Mouse (Mus musculus) midbrain, embryonic 14.5 days (tissue): Measurements from ENCODE around the gene Ccar1. TPM values are rescaled to one million over a fixed set of nuclear protein-coding genes. Genes with fewer than 3 reads are reported as not detected.
"Not testable (repeated sequence)": the region's sequence is repeated elsewhere in the genome, so short reads cannot be mapped to it uniquely, and the experiment has no call there.

ENCODE experiments used
- ATAC-seq: fragments of 200-750 bp; cut with Nextera tagmentation; 2 replicates; pipeline ENCODE4 v1.8.0; 2017; ENCODE audit warnings: moderate number of reproducible peaks, moderate library complexity; ENCODE audit not compliant: low FRiP score, low TSS enrichment
- DNase-seq: peaks from one replicate; pipeline ENCODE4 v3.0.0-alpha.2; 2015
- H3K27ac ChIP-seq: fragments of 300-500 bp; sonication (generic); replicated peaks from 2 replicates; pipeline ENCODE4 v1.5.1; 2014; ENCODE audit warnings: mild to moderate bottlenecking, low read depth, low read length, moderate library complexity
- H3K27me3 ChIP-seq: fragments of 300-500 bp; sonication (generic); 2 replicates; pipeline ENCODE4 v1.6.1; 2014; ENCODE audit warnings: low read length, control low read depth, mixed read lengths; ENCODE audit not compliant: control insufficient read depth, insufficient read depth
- H3K36me3 ChIP-seq: fragments of 300-500 bp; sonication (generic); 2 replicates; pipeline ENCODE4 v1.6.1; 2014; ENCODE audit warnings: low read length, control low read depth; ENCODE audit not compliant: control insufficient read depth, insufficient read depth
- H3K4me1 ChIP-seq: fragments of 300-500 bp; sonication (generic); 2 replicates; pipeline ENCODE4 v1.6.1; 2014; ENCODE audit warnings: mild to moderate bottlenecking, antibody characterized with exemption, low read length, control low read depth; ENCODE audit not compliant: control insufficient read depth, insufficient read depth
- H3K4me2 ChIP-seq: fragments of 300-500 bp; sonication (generic); 2 replicates; pipeline ENCODE4 v1.6.1; 2014; ENCODE audit warnings: mild to moderate bottlenecking, low read length, moderate library complexity
- H3K4me3 ChIP-seq: fragments of 300-500 bp; sonication (generic); replicated peaks from 2 replicates; pipeline ENCODE4 v1.5.1; 2014; ENCODE audit warnings: low read depth, low read length
- H3K9ac ChIP-seq: fragments of 300-500 bp; sonication (generic); replicated peaks from 2 replicates; pipeline ENCODE4 v1.6.1; 2014; ENCODE audit warnings: mild to moderate bottlenecking, low read length, moderate library complexity
- H3K9me3 ChIP-seq: fragments of 300-500 bp; sonication (generic); 2 replicates; pipeline ENCODE4 v1.6.1; 2016; ENCODE audit warnings: low read length, control low read depth, mixed read lengths; ENCODE audit not compliant: control insufficient read depth
- WGBS: fragments of 180-500 bp; shearing (Covaris S2); extraction: QIAGEN DNeasy Blood & Tissue Kit; methylation state at CpG from one replicate; pipeline ENCODE4 v1.1.7; 2014; 5-methylcytosine and 5-hydroxymethylcytosine counted together
- polyA plus RNA-seq: library from polyadenylated mRNA; unstranded; fragments of >200 nt; fragmentation: Nextera tagmentation; extraction: Ambion mirVana; gene quantifications from 2 replicates; pipeline ENCODE4 v1.2.1, GENCODE M21; 2014

The Ccar1 gene
- polyA plus RNA-seq, 1 experiment from 2014 or later = 116 TPM

GRCm38 (mm10) chr10:62739961-62740737 is 51.9 kb downstream of the Ccar1 start:
- H3K36me3 ChIP-seq = peaks cover 37% of the 10 kb centered on the region
- ATAC-seq (no peak), DNase-seq (peak; percentile 65)
- no peak overlapping the region for H3K9ac ChIP-seq
- H3K4me1 ChIP-seq = no peaks in the 10 kb centered on the region
- H3K27me3 ChIP-seq = no peaks in the 10 kb centered on the region
- 62% methylated on average over 4 of the region's 4 CpGs for WGBS
- H3K4me3 ChIP-seq = no peak overlapping the region
- no peak overlapping the region for H3K4me2 ChIP-seq
- H3K9me3 ChIP-seq = no peaks in the 10 kb centered on the region
- H3K27ac ChIP-seq = peak overlapping the region; percentile 16; the same call in 1 of the 2 replicates

DNA sequence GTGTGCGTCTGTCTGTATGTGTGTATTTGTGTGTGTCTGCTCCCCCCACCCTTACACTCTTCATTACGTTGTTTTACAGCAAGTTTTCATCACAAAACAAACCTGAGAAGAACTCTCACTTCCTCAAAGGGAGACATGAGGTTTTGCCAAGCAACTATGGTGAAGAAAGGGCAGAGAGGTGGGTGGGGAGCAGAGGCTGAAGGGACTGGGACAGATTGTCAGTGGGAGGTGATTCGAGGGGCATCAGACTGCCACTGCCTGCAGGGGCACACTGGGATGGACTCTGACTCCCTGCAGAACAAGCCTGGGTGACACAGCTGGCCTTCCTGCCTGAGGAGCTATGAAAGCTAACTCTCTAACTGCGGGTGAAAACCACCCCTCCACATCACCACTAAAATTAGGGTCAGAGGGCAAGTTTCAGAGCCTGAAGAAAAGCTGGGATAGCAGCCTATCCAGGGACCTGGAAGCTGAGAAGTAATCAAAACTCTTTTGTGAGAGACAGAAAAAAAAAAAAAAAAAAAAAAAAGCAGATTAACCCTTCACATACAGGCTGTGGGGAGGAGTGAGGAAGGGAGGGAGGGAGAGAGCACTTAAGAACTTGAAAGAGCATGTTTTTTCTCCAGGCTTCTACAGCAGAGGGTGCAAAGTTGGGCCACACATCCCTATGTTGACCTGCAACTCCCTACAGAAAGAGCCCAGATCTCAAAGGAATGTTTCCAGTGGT is 55.0 kb downstream of the Ccar1 start:
- no peak for DNase-seq
- Histone ChIP-seq H3K9me3 (no peaks in the 10 kb centered on the region), H3K36me3 (peaks cover 16% of the 10 kb centered on the region), H3K4me2 (no peak overlapping the region), H3K27ac (no peak overlapping the region), H3K4me3 (no peak overlapping the region), H3K9ac (no peak overlapping the region), H3K4me1 (no peaks in the 10 kb centered on the region), H3K27me3 (no peaks in the 10 kb centered on the region)
- ATAC-seq = no peak
- 36% methylated on average over 4 of the region's 4 CpGs for WGBS

- H3K9me3 ChIP-seq = no peaks in the 10 kb centered on the region
- no peaks in the 10 kb centered on the region; the same call in 1 of the 2 replicates for H3K4me1 ChIP-seq
- no peak for ATAC-seq
- no peaks in the 10 kb centered on the region for H3K36me3 ChIP-seq
- no peak overlapping the region for H3K4me2 ChIP-seq
- H3K4me3 ChIP-seq = no peak overlapping the region
- no peaks in the 10 kb centered on the region for H3K27me3 ChIP-seq
- no peak overlapping the region for H3K9ac ChIP-seq
- no peak overlapping the region for H3K27ac ChIP-seq
- DNase-seq = no peak
- WGBS = 80% methylated on average over 10 of the region's 10 CpGs
These were observed 61.3 kb downstream of the Ccar1 start for GRCm38 (mm10) chr10:62730826-62731225.

DNA sequence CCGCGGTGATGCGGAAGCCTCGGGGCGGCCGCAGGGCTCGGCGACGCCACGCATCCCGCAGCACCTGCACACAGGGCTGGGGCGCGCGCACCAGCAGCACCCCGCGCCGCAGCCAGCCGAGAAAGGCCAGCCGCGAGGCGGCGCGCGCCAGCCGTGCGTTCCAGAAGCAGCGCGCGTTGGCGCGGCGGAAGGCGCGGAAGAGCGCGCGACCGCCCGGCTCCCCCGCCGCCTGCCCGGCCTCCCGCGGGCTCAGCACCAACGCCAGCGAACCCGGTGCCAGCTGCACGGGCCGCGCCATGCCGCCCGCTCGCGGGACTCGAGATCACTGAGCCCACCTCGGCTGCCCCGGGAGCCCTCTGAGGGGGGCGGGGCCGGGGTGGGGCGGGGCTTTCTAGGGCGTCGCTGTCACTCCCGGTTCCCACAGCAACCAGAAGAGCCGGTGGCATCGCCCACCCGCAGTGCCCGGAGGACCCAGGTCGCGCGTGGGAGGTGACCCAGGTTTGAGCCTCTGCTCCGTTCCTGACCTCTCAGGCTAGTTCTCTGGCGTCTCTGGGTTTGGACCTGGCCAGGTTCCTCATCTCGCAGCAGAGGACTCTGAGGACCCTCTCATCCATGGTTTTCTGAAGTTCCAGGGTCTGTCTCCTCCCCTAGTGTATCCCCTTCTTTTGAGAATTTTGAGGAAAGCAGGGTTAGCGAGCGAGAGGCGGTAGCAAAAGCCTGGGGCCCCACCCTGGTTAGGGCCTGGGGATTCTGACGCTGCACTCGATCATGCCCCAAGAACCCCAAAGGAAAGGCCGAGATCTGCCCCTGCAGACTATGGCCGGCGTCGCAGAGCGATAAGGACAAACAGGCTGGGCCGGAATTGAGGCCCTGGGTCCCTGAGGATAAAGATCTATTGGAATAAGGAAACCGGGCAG is 66.1 kb downstream of the Ccar1 start, which contains the start of gene Stox1:
Gene Stox1, minus strand, starts transcription at position 358 of the 917 bp plus-strand sequence.
- H3K36me3 ChIP-seq = no peaks in the 10 kb centered on the region
- no peaks in the 10 kb centered on the region; the same call in 1 of the 2 replicates for H3K27me3 ChIP-seq
- no peaks in the 10 kb centered on the region for H3K9me3 ChIP-seq
- H3K27ac ChIP-seq = peak within 1 kb of the TSS; percentile 63; the same call in 1 of the 2 replicates
- peak within 1 kb of the TSS; percentile 68 for H3K9ac ChIP-seq
- ATAC-seq (peak; percentile 88), DNase-seq (peak; percentile 92)
- H3K4me3 ChIP-seq = peak within 1 kb of the TSS; percentile 64
- under 1% methylated on average over 85 of the region's 85 CpGs for WGBS
- peak within 1 kb of the TSS; percentile 85 for H3K4me2 ChIP-seq
- H3K4me1 ChIP-seq = no peaks in the 10 kb centered on the region; the same call in 1 of the 2 replicates

DNA sequence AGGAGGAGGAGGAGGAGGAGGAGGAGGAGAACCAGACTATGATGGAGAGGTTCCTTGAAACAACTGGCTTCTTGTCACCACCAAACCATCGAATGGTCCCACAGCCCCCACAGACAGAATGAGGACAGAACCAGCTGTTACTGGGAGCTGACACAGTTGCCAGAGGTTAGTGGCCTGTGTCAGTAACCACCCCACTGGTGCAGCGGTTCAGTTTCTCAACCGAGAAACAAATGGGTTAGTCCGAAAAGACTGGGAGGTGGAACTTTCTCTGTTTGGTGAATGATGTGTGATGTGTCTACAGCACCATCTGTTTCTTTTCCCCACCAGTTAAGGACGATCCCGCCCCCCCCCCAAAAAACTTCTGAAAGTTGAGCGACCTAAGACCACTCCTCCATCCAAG is 67.2 kb downstream of the Ccar1 start:
- ATAC-seq (no peak), DNase-seq (no peak)
- H3K4me2 ChIP-seq = peak overlapping the region; percentile 85
- no peaks in the 10 kb centered on the region; the same call in 1 of the 2 replicates for H3K27me3 ChIP-seq
- 31% methylated on average over 7 of the region's 7 CpGs for WGBS
- H3K36me3 ChIP-seq = no peaks in the 10 kb centered on the region
- H3K4me3 ChIP-seq = peak overlapping the region; percentile 64
- H3K27ac ChIP-seq = no peak overlapping the region
- H3K4me1 ChIP-seq = no peaks in the 10 kb centered on the region; the same call in 1 of the 2 replicates
- H3K9me3 ChIP-seq = no peaks in the 10 kb centered on the region
- H3K9ac ChIP-seq = no peak overlapping the region

DNA sequence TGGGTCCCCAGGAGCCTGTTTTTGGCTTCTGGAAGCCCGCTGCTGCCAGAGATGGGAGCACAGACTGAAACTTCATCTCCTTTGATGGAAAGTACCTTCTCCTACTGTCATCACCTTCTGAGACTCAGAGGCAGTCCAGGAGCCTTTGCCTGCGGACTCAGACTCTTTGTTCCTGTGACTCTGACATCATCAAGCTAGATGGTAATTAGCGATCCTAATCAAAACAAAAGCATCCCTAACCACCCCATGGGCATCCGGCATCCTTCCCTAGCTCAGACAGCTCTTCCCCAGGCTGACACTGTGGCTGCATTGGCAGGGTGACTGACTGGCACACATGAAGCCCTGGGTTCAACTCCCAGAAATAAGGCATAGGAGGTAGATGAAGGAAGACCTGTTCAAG is 69.4 kb downstream of the Ccar1 start:
- ATAC-seq (no peak), DNase-seq (no peak)
- no peaks in the 10 kb centered on the region; the same call in 1 of the 2 replicates for H3K4me1 ChIP-seq
- H3K27ac ChIP-seq = no peak overlapping the region
- H3K4me3 ChIP-seq = no peak overlapping the region
- no peaks in the 10 kb centered on the region for H3K36me3 ChIP-seq
- no peaks in the 10 kb centered on the region; the same call in 1 of the 2 replicates for H3K27me3 ChIP-seq
- no peak overlapping the region for H3K4me2 ChIP-seq
- no peak overlapping the region for H3K9ac ChIP-seq
- WGBS = 40% methylated on average over 4 of the region's 4 CpGs
- H3K9me3 ChIP-seq = no peaks in the 10 kb centered on the region

GRCm38 (mm10) chr10:62720574-62720973 is 71.5 kb downstream of the Ccar1 start:
- not testable (repeated sequence) for ATAC-seq, H3K4me1 ChIP-seq, H3K27ac ChIP-seq, H3K4me3 ChIP-seq, H3K4me2 ChIP-seq, H3K9ac ChIP-seq, H3K36me3 ChIP-seq, H3K27me3 ChIP-seq, DNase-seq, H3K9me3 ChIP-seq
- 92% methylated on average over 7 of the region's 8 CpGs for WGBS

DNA sequence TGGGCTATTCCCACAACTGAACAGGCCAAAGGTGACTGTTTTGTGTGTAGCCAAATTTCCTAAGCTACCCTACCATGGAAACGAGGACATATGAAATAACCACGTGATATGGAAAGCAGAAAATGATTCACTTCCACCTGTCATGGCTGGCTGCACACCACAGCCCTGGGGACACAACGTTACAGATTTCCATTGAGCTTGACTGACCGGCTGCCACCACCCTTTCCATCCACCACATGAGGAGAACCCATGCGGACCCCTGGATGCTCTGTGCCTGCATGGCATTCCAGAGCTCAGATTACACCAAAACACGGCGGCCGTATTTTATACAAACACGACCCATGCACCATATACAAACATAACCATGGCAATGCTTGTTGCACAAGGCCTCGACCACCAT is 78.6 kb downstream of the Ccar1 start:
- 77% methylated on average over 10 of the region's 10 CpGs for WGBS
- Histone ChIP-seq H3K9ac (no peak overlapping the region), H3K36me3 (no peaks in the 10 kb centered on the region), H3K4me1 (no peaks in the 10 kb centered on the region), H3K4me2 (no peak overlapping the region), H3K4me3 (no peak overlapping the region), H3K27ac (no peak overlapping the region), H3K9me3 (no peaks in the 10 kb centered on the region), H3K27me3 (no peaks in the 10 kb centered on the region)
- DNase-seq (no peak), ATAC-seq (no peak)
